Mouse (Mus musculus) brain, embryonic 14.5 days (tissue): ENCODE measurements around the gene Lin7c.

Source experiments
- CTCF ChIP-seq: fragments of 200-500 bp; IDR thresholded peaks from 2 replicates; pipeline ENCODE4 v1.5.1; 2012; ENCODE audit warnings: inconsistent platforms, mild to moderate bottlenecking, moderate library complexity, borderline replicate concordance; ENCODE audit not compliant: insufficient read depth, insufficient read length; ENCODE audit errors: extremely low read depth
- POLR2A ChIP-seq: fragments of 200-500 bp; IDR thresholded peaks from 2 replicates; pipeline ENCODE4 v1.6.1; 2012; ENCODE audit warnings: mild to moderate bottlenecking, inconsistent platforms, borderline replicate concordance; ENCODE audit not compliant: poor library complexity, insufficient read depth, insufficient read length, severe bottlenecking; ENCODE audit errors: extremely low read depth

DNA sequence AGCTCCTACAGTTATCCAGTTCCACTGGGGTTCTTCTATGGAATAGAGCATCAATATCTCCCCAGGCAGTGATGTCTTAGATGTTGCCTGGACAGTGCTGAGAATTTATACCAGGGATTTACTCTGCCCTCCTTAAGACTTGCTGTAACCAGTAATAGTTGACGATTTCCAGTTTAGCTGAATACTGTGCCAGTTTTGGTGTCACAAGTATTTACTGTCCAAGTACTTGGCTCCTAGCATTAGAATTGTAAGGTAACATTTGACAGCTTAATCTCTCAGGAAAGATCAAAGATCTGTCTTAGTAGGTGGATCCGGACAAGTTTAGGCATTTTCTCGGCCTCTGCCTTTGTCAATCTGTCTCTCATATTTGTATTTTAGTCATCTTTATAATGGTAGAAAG lies 32.4 kb downstream of the Lin7c start:
- TF ChIP-seq CTCF (no peak), POLR2A (no peak)
